Mouse (Mus musculus) forebrain, embryonic 11.5 days (tissue): Measurements from ENCODE around the gene Nrxn3. TPM values are rescaled to one million over a fixed set of nuclear protein-coding genes. Genes with fewer than 3 reads are reported as not detected.

Experiments
- ATAC-seq: fragments of 200-750 bp; cut with Nextera tagmentation; replicated peaks from 2 replicates; pipeline ENCODE4 v1.8.0; 2017; ENCODE audit warnings: moderate TSS enrichment; ENCODE audit not compliant: low FRiP score
- DNase-seq: peaks from one replicate; pipeline ENCODE4 v3.0.0-alpha.2; 2017; ENCODE audit warnings: low spot score
- H3K27ac ChIP-seq: fragments of 300-500 bp; sonication (generic); 2 replicates; pipeline ENCODE4 v1.5.1; 2014; ENCODE audit warnings: low read depth, low read length
- H3K27me3 ChIP-seq: fragments of 300-500 bp; sonication (generic); 2 replicates; pipeline ENCODE4 v1.6.1; 2014; ENCODE audit warnings: mild to moderate bottlenecking, low read length, mixed read lengths; ENCODE audit not compliant: control insufficient read depth, insufficient read depth
- H3K36me3 ChIP-seq: fragments of 300-500 bp; sonication (generic); 2 replicates; pipeline ENCODE4 v1.6.1; 2014; ENCODE audit warnings: mild to moderate bottlenecking, low read length, moderate library complexity, mixed read lengths; ENCODE audit not compliant: control insufficient read depth, insufficient read depth
- H3K4me1 ChIP-seq: fragments of 300-500 bp; sonication (generic); replicated peaks from 2 replicates; pipeline ENCODE4 v1.6.1; 2014; ENCODE audit warnings: low read length, mixed read lengths; ENCODE audit not compliant: control insufficient read depth, insufficient read depth
- H3K4me2 ChIP-seq: fragments of 300-500 bp; sonication (generic); 2 replicates; pipeline ENCODE4 v1.6.1; 2014; ENCODE audit warnings: low read depth, mild to moderate bottlenecking, low read length, moderate library complexity, mixed read lengths; ENCODE audit not compliant: severe bottlenecking
- H3K4me3 ChIP-seq: fragments of 300-500 bp; sonication (generic); 2 replicates; pipeline ENCODE4 v1.5.1; 2014; ENCODE audit warnings: low read depth, low read length
- H3K9ac ChIP-seq: fragments of 300-500 bp; sonication (generic); 2 replicates; pipeline ENCODE4 v1.6.1; 2014; ENCODE audit warnings: low read length
- H3K9me3 ChIP-seq: fragments of 300-500 bp; sonication (generic); 2 replicates; pipeline ENCODE4 v1.6.1; 2016; ENCODE audit warnings: low read length, mixed read lengths; ENCODE audit not compliant: control insufficient read depth
- WGBS: fragments of 180-500 bp; shearing (Covaris S2); extraction: QIAGEN DNeasy Blood & Tissue Kit; methylation state at CpG from one replicate; pipeline ENCODE4 v1.1.7; 2014; 5-methylcytosine and 5-hydroxymethylcytosine counted together
- polyA plus RNA-seq: library from polyadenylated mRNA; unstranded; fragments of >200 nt; fragmentation: Nextera tagmentation; extraction: Ambion mirVana; gene quantifications from 2 replicates; pipeline ENCODE4 v1.2.1, GENCODE M21; 2014

The Nrxn3 gene
- polyA plus RNA-seq, 1 experiment from 2014 or later: 38.4 TPM

- no peaks in the 10 kb centered on the region for H3K27me3 ChIP-seq
- H3K4me2 ChIP-seq: no peak overlapping the region
- DNase-seq: peak; percentile 60
- WGBS: 2% methylated on average over 2 of the region's 2 CpGs
- no peak overlapping the region for H3K27ac ChIP-seq
- H3K4me3 ChIP-seq: no peak overlapping the region
- H3K36me3 ChIP-seq: no peaks in the 10 kb centered on the region
- ATAC-seq: peak; percentile 77
- H3K4me1 ChIP-seq: 0 out of 2 replicates have a peak, but pooled peaks cover 2% of the 10 kb centered on the region
- no peak overlapping the region for H3K9ac ChIP-seq
- no peaks in the 10 kb centered on the region for H3K9me3 ChIP-seq
These were observed 728.1 kb downstream of the Nrxn3 start for GRCm38 (mm10) chr12:89450667-89451298.

- Histone ChIP-seq H3K9ac (no peak overlapping the region), H3K4me2 (no peak overlapping the region), H3K36me3 (no peaks in the 10 kb centered on the region), H3K9me3 (no peaks in the 10 kb centered on the region), H3K27ac (no peak overlapping the region), H3K27me3 (no peaks in the 10 kb centered on the region), H3K4me1 (0 out of 2 replicates have a peak, but pooled peaks cover 2% of the 10 kb centered on the region), H3K4me3 (no peak overlapping the region)
- no peak for DNase-seq
- no peak for ATAC-seq
- 86% methylated on average over 2 of the region's 2 CpGs for WGBS
These were observed 747.5 kb downstream of the Nrxn3 start for GRCm38 (mm10) chr12:89470226-89470625.

- WGBS: 60% methylated on average over 2 of the region's 2 CpGs
- H3K27me3 ChIP-seq: no peaks in the 10 kb centered on the region
These were observed 748.6 kb downstream of the Nrxn3 start for GRCm38 (mm10) chr12:89471289-89471688.

DNA sequence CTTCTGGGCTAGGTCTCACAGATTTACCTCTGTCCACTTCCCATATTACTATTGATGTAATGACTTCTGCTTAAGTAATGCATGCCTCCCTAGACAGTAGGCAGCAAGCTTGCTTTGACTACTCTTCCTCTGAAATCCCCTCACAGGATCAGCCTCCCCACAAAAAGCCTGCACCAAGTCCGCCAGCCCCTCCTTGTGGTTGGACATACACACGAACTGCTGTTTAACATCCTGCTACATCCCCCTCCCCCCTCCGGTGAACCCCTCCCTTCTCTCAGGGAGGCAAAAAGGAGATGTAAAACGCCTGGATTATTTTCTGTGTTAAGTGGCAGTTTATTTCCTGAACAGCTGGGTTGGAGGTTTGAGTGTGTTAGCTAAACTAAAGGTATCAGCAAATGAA, 749.2 kb downstream of the Nrxn3 start:
- H3K9ac ChIP-seq: no peak overlapping the region
- no peaks in the 10 kb centered on the region for H3K9me3 ChIP-seq
- WGBS: 36% methylated on average over 4 of the region's 4 CpGs
- ATAC-seq: no peak
- 0 out of 2 replicates have a peak, but pooled peaks cover 2% of the 10 kb centered on the region for H3K4me1 ChIP-seq
- no peaks in the 10 kb centered on the region for H3K36me3 ChIP-seq
- H3K4me3 ChIP-seq: no peak overlapping the region
- no peak for DNase-seq
- H3K27ac ChIP-seq: no peak overlapping the region
- no peak overlapping the region for H3K4me2 ChIP-seq
- no peaks in the 10 kb centered on the region for H3K27me3 ChIP-seq

More at GRCm38 (mm10) chr12:89471289-89471688, 748.6 kb downstream of the Nrxn3 start:
- Histone ChIP-seq H3K4me2 (no peak overlapping the region), H3K9ac (no peak overlapping the region), H3K4me1 (0 out of 2 replicates have a peak, but pooled peaks cover 2% of the 10 kb centered on the region), H3K4me3 (no peak overlapping the region), H3K36me3 (no peaks in the 10 kb centered on the region), H3K27ac (no peak overlapping the region), H3K9me3 (no peaks in the 10 kb centered on the region)
- ATAC-seq: no peak
- DNase-seq: no peak

GRCm38 (mm10) chr12:89479096-89479495, 756.4 kb downstream of the Nrxn3 start:
- DNase-seq (no peak), ATAC-seq (no peak)
- Histone ChIP-seq H3K4me3 (no peak overlapping the region), H3K9me3 (no peaks in the 10 kb centered on the region), H3K4me1 (0 out of 2 replicates have a peak, but pooled peaks cover 1% of the 10 kb centered on the region), H3K27ac (no peak overlapping the region), H3K9ac (no peak overlapping the region), H3K36me3 (no peaks in the 10 kb centered on the region), H3K27me3 (no peaks in the 10 kb centered on the region), H3K4me2 (no peak overlapping the region)
- WGBS: 22% methylated on average over 4 of the region's 4 CpGs

GRCm38 (mm10) chr12:89482223-89482622, 759.5 kb downstream of the Nrxn3 start:
- no peaks in the 10 kb centered on the region for H3K4me1 ChIP-seq
- no peak for ATAC-seq
- no peak overlapping the region for H3K4me3 ChIP-seq
- H3K4me2 ChIP-seq: no peak overlapping the region
- H3K9me3 ChIP-seq: no peaks in the 10 kb centered on the region
- no peak overlapping the region for H3K27ac ChIP-seq
- DNase-seq: no peak
- WGBS: 18% methylated on average over 5 of the region's 5 CpGs
- no peaks in the 10 kb centered on the region for H3K36me3 ChIP-seq
- H3K9ac ChIP-seq: no peak overlapping the region
- no peaks in the 10 kb centered on the region for H3K27me3 ChIP-seq

DNA sequence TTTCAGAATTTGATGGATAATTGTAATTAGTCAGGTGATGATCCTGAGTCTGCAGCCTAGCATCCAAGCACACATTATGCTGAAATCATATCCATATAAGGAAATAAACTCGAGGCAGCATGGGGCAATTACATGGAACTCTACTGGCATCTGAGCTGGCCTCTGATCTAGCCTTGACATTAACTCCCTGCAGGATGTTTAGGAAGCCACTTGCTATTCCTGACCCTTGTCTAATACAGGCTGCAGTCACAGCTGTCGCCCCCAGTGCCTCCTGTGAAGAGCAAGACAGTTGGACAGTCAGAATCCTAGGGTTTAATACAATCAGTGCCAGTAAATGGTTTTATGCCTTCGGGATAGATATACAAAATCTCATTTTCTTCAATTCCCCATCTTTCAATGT, 781.4 kb downstream of the Nrxn3 start:
- H3K9ac ChIP-seq: no peak overlapping the region
- no peak overlapping the region for H3K4me2 ChIP-seq
- H3K4me3 ChIP-seq: no peak overlapping the region
- ATAC-seq (no peak), DNase-seq (no peak)
- H3K9me3 ChIP-seq: no peaks in the 10 kb centered on the region
- H3K27me3 ChIP-seq: no peaks in the 10 kb centered on the region
- H3K27ac ChIP-seq: no peak overlapping the region
- 66% methylated on average over 3 of the region's 3 CpGs for WGBS
- no peaks in the 10 kb centered on the region for H3K36me3 ChIP-seq
- no peaks in the 10 kb centered on the region; the same call in 1 of the 2 replicates for H3K4me1 ChIP-seq

DNA sequence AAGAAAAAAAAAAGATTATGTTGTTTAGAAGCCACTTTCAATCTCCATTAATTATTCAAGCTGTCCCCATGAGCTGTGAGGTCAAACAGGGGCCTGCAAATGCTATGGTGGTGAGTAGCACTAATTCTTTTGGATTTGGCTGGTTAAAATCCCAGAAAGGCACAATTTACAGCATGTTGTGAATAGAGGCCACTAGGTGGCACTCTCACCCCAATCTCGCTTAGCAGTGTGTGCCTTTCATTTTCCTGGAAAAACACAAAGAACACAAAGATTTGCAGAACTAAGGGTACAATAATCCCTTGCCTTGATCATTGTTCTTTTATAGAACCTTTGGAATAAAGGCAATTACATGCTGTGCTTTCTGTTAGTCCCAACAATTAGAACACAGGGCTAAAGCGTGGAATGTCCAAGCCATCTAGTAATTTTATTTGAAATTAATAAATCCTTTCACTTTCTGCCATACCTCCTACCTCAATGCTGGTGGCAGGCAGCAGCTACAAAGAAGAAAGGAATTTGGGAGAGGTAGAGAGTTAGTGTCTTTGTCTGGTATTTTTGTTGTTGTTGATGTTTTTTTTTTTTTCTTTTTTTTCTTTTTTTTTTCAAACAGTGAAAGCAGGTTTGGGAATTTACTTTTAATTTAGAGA, 782.6 kb downstream of the Nrxn3 start:
- no peak overlapping the region for H3K9ac ChIP-seq
- no peaks in the 10 kb centered on the region for H3K36me3 ChIP-seq
- H3K27ac ChIP-seq: no peak overlapping the region
- no peak overlapping the region for H3K4me3 ChIP-seq
- peak; percentile 87 for ATAC-seq
- no peak overlapping the region for H3K4me2 ChIP-seq
- H3K4me1 ChIP-seq: no peaks in the 10 kb centered on the region; the same call in 1 of the 2 replicates
- 10% methylated on average over 2 of the region's 2 CpGs for WGBS
- H3K9me3 ChIP-seq: no peaks in the 10 kb centered on the region
- no peaks in the 10 kb centered on the region for H3K27me3 ChIP-seq
- peak; percentile 75 for DNase-seq

GRCm38 (mm10) chr12:89508970-89509369, 786.3 kb downstream of the Nrxn3 start:
- ATAC-seq (no peak), DNase-seq (no peak)
- Histone ChIP-seq H3K9ac (no peak overlapping the region), H3K27ac (no peak overlapping the region), H3K27me3 (no peaks in the 10 kb centered on the region), H3K36me3 (no peaks in the 10 kb centered on the region), H3K4me1 (no peaks in the 10 kb centered on the region; the same call in 1 of the 2 replicates), H3K4me3 (no peak overlapping the region), H3K4me2 (no peak overlapping the region), H3K9me3 (no peaks in the 10 kb centered on the region)
